Mouse (Mus musculus): ENCODE results near the gene A630076J17Rik. TPM values are rescaled to one million over a fixed set of nuclear protein-coding genes. Genes with fewer than 3 reads are reported as not detected.
A peak's percentile ranks its signal among the peaks of the same experiment; 100 is the strongest.

The A630076J17Rik gene
- polyA plus RNA-seq, 1 experiment from 2014 or later, result 0.83 TPM

DNA sequence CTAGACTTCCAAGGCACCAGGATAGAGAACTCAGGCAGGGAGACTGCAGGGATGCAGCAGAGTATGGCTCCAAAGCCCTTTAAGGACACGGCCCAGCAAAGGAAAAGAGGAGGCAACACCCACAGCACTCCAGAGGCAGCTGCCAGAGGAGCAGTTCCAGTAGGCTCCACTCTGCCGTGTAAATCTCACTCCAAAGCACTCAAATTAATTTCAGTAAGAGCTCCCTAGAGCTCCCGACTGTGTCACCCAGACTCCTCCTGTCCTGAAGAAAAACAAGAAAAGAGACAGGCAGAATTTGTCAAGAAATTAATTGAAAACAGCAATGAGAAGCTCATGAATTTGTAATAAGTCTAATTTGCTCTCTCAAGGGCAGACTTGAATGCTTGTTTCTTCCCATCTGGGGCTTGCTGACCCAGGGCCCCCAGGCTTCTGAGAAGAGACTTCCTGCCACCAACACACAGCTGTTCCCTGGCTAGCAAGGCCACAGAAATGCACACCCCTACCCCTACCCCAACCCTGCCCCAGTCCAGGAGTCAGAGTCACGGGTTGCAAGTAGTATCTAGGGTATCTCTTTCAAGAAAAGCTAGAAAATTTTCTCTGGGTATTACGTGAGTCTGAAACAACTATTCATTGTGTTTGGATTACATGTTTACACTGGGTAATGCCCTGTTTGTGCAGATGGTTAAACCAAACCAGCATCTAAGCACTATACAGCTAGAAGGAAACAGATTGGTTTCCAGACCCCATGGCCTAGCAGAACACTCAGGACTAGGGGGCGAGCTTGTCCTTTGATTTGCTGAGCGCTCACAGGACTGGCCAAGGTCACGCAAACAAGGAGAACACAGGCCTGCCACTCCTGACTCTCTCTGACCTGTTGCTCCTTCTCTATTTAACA lies 30.8 kb downstream of the A630076J17Rik start:
- H3K36me3 ChIP-seq (ENCODE audit: control insufficient read depth, insufficient read depth), result no peaks in the 10 kb centered on the region
- WGBS, result 48% methylated on average over 8 of the region's 8 CpGs
- H3K4me3 ChIP-seq (ENCODE audit: low read depth, low read length), result no peak overlapping the region
- H3K9ac ChIP-seq (ENCODE audit: low read depth, low read length), result no peak overlapping the region
- no peaks in the 10 kb centered on the region for H3K4me1 ChIP-seq (replicated peaks; ENCODE audit: control insufficient read depth, insufficient read depth, low read length)
- ATAC-seq, result no peak
- no peak for TF ChIP-seq CTCF (IDR thresholded peaks at IDR 0.05; ENCODE audit: low read depth)
- H3K27ac ChIP-seq (ENCODE audit: low read depth, low read length), result no peak overlapping the region
- no peaks in the 10 kb centered on the region for H3K9me3 ChIP-seq (ENCODE audit: control insufficient read depth)
- no peaks in the 10 kb centered on the region for H3K27me3 ChIP-seq (replicated peaks; ENCODE audit: control insufficient read depth, insufficient read depth, low read length)
- no peak overlapping the region for H3K4me2 ChIP-seq (replicated peaks; ENCODE audit: low read depth)

DNA sequence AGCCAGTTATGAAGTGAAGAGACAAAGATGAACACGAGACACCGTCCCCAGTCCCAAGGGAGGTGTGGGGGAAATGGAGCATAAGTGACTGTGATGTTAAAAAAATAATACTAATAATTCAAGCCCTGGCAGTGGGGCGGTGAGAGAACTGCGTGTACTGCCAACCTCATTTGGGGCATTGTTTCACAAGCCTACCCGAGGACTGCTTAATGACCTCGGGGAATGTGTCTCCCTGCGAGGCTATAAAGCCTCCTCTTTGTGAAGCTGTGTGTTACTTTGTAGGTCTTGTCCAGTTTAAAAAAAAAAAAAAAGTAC lies 31.4 kb downstream of the A630076J17Rik start:
- H3K4me1 ChIP-seq (replicated peaks; ENCODE audit: control insufficient read depth, insufficient read depth, low read length), result no peaks in the 10 kb centered on the region
- no peaks in the 10 kb centered on the region for H3K27me3 ChIP-seq (replicated peaks; ENCODE audit: control insufficient read depth, insufficient read depth, low read length)
- H3K4me2 ChIP-seq (replicated peaks; ENCODE audit: low read depth), result no peak overlapping the region
- H3K36me3 ChIP-seq (ENCODE audit: control insufficient read depth, insufficient read depth), result no peaks in the 10 kb centered on the region
- no peaks in the 10 kb centered on the region for H3K9me3 ChIP-seq (ENCODE audit: control insufficient read depth)
- H3K4me3 ChIP-seq (ENCODE audit: low read depth, low read length), result no peak overlapping the region
- no peak overlapping the region for H3K9ac ChIP-seq (ENCODE audit: low read depth, low read length)
- no peak for TF ChIP-seq CTCF (IDR thresholded peaks at IDR 0.05; ENCODE audit: low read depth)
- 54% methylated on average over 7 of the region's 7 CpGs for WGBS
- H3K27ac ChIP-seq (ENCODE audit: low read depth, low read length), result no peak overlapping the region
- ATAC-seq, result no peak

DNA sequence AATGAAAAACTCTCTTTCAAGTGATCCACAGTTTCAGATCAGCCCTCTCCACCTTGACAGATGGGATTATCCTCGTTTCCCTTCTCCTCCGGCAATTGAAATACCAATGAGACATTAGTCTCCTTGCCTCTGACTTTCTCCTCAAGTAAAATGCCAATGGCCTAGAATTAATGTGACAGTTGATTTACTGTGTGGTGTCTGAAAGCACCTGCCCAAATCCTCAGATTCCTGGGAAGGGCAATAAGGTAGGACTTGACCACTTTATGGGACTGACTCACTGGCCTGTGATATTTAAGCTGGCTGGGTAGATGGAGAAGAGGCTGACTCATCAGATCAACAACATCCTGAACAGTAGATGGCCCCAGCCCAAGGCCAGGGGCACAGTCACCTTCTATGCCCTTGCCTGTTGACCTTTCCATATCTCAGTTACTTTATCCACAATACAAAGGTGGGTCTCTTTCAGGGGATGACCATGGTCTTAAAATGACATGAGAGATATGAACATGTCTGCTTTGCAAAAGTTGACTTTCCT lies 36.5 kb downstream of the A630076J17Rik start:
- Histone ChIP-seq H3K9me3 (ENCODE audit: control insufficient read depth) (no peaks in the 10 kb centered on the region), H3K27me3 (replicated peaks; ENCODE audit: control insufficient read depth, insufficient read depth, low read length) (no peaks in the 10 kb centered on the region), H3K4me2 (replicated peaks; ENCODE audit: low read depth) (no peak overlapping the region), H3K36me3 (ENCODE audit: control insufficient read depth, insufficient read depth) (no peaks in the 10 kb centered on the region), H3K27ac (ENCODE audit: low read depth, low read length) (no peak overlapping the region), H3K4me1 (replicated peaks; ENCODE audit: control insufficient read depth, insufficient read depth, low read length) (no peaks in the 10 kb centered on the region), H3K4me3 (ENCODE audit: low read depth, low read length) (no peak overlapping the region), H3K9ac (ENCODE audit: low read depth, low read length) (no peak overlapping the region)
- no peak for ATAC-seq
- 65% methylated on average over 2 of the region's 2 CpGs for WGBS
- no peak for TF ChIP-seq CTCF (IDR thresholded peaks at IDR 0.05; ENCODE audit: low read depth)

DNA sequence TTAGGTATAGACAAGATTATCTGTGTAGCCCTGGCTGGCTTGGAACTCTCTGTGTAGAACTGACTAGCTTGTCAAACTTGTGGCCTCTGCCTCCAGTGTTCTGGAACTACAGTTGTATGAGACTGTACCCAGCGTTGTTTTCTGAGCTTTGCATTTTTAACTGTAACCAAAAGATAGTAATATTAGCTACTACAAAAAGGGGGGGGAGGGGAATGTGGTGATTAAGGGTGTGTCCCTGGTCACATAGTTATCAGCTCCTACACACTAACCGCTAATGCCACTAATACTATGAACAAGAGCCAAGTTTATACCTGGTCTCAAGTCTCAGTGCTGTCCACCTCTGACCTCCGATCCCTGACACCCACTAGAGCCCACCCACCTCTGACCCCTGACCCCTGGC lies 42.0 kb downstream of the A630076J17Rik start:
- no peaks in the 10 kb centered on the region for H3K36me3 ChIP-seq (ENCODE audit: control insufficient read depth, insufficient read depth)
- H3K4me1 ChIP-seq (replicated peaks; ENCODE audit: control insufficient read depth, insufficient read depth, low read length), result no peaks in the 10 kb centered on the region
- H3K9me3 ChIP-seq (ENCODE audit: control insufficient read depth), result no peaks in the 10 kb centered on the region
- H3K27ac ChIP-seq (ENCODE audit: low read depth, low read length), result no peak overlapping the region
- TF ChIP-seq CTCF (IDR thresholded peaks at IDR 0.05; ENCODE audit: low read depth), result no peak
- WGBS, result 81% methylated on average over 3 of the region's 3 CpGs
- H3K4me2 ChIP-seq (replicated peaks; ENCODE audit: low read depth), result no peak overlapping the region
- no peak overlapping the region for H3K4me3 ChIP-seq (ENCODE audit: low read depth, low read length)
- no peaks in the 10 kb centered on the region for H3K27me3 ChIP-seq (replicated peaks; ENCODE audit: control insufficient read depth, insufficient read depth, low read length)
- H3K9ac ChIP-seq (ENCODE audit: low read depth, low read length), result no peak overlapping the region
- ATAC-seq, result no peak

DNA sequence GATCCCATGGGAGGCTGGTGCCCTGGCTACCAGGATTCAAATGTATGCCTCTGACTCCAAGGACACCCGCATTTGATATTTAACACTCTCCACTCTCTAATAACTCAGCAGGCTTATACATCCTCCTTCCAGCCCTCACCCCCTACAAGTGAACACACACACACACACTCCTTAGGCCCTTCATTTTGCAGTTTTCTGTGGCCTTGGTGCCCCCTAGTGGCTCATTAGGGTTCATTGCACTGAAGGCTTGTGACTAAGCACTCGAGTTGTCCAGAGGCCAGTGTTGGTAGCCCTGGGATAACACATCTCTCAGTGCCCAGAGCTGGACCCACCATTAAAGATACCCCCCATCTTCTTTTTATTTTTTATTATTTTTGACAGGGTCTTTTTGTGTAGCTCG lies 43.4 kb downstream of the A630076J17Rik start:
- Histone ChIP-seq H3K4me1 (replicated peaks; ENCODE audit: control insufficient read depth, insufficient read depth, low read length) (no peaks in the 10 kb centered on the region), H3K27ac (ENCODE audit: low read depth, low read length) (no peak overlapping the region), H3K9me3 (ENCODE audit: control insufficient read depth) (no peaks in the 10 kb centered on the region), H3K36me3 (ENCODE audit: control insufficient read depth, insufficient read depth) (no peaks in the 10 kb centered on the region), H3K4me2 (replicated peaks; ENCODE audit: low read depth) (no peak overlapping the region), H3K4me3 (ENCODE audit: low read depth, low read length) (no peak overlapping the region), H3K27me3 (replicated peaks; ENCODE audit: control insufficient read depth, insufficient read depth, low read length) (no peaks in the 10 kb centered on the region), H3K9ac (ENCODE audit: low read depth, low read length) (no peak overlapping the region)
- 17% methylated on average over 3 of the region's 3 CpGs for WGBS
- peak; percentile 93 for TF ChIP-seq CTCF (IDR thresholded peaks at IDR 0.05; ENCODE audit: low read depth)
- peak; percentile 68; the same call in 1 of the 2 replicates for ATAC-seq

DNA sequence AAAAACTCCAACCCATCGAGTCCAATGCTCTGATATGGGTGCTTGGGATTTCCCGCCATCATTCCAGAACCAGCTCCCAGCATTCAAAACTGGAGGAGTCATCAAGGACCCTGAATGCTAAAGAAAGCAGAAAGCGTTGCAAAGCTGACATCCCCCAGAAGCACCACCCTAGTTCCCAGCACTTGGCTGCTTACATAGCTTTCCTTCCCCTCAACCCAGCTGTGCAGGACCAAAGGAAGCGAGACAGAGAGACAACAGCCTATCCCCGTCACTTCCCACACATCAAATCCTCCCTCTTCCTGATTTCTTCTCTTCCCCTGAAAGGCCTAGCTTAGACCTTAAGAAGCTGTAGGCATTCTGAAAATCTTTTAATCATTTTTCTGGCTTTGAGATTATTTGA lies 44.9 kb downstream of the A630076J17Rik start:
- H3K27me3 ChIP-seq (replicated peaks; ENCODE audit: control insufficient read depth, insufficient read depth, low read length), result no peaks in the 10 kb centered on the region
- ATAC-seq, result no peak
- H3K9me3 ChIP-seq (ENCODE audit: control insufficient read depth), result no peaks in the 10 kb centered on the region
- no peak overlapping the region for H3K4me2 ChIP-seq (replicated peaks; ENCODE audit: low read depth)
- no peak for TF ChIP-seq CTCF (IDR thresholded peaks at IDR 0.05; ENCODE audit: low read depth)
- no peaks in the 10 kb centered on the region for H3K4me1 ChIP-seq (replicated peaks; ENCODE audit: control insufficient read depth, insufficient read depth, low read length)
- H3K4me3 ChIP-seq (ENCODE audit: low read depth, low read length), result no peak overlapping the region
- WGBS, result 53% methylated on average over 5 of the region's 5 CpGs
- H3K36me3 ChIP-seq (ENCODE audit: control insufficient read depth, insufficient read depth), result no peaks in the 10 kb centered on the region
- H3K27ac ChIP-seq (ENCODE audit: low read depth, low read length), result no peak overlapping the region
- H3K9ac ChIP-seq (ENCODE audit: low read depth, low read length), result no peak overlapping the region
